Mouse (Mus musculus): ENCODE measurements at regions not wholly inside any gene's neighbourhood (a gene's known extent, or its start where the extent isn't known, plus 50 kb on each side); places are given as distances from the start of the nearest gene placed in this dataset.

DNA sequence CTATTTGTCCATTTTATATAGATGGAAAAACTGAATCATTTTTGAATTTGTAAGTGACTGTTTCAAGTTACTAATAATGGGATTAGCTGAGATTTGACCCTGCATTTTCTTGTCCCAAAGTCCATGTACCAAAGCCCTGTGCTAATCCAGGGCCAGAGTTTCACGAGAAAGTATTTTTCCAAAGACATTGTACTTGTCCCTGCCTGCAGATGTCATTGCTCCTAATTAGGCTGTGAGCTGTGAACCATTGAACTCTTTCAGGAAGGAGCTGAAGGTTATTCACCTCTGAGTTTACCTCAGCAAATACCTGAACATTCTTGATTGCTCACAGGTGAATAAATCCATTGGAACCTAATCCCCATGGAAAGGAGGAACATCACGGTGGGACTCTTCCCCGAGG lies 154.5 kb upstream of the Slc13a1 start:
- Histone ChIP-seq H3K27ac (ENCODE audit: insufficient read depth, low read depth, low read length, poor library complexity, severe bottlenecking) (no peak overlapping the region), H3K9me3 (ENCODE audit: control insufficient read depth, insufficient read depth, low read depth, low read length) (no peaks in the 10 kb centered on the region), H3K4me1 (ENCODE audit: control insufficient read depth in 2 of 2, insufficient read depth in 2 of 2, low read length in 2 of 2, poor library complexity in 1 of 2) (no peaks in the 10 kb centered on the region), H3K9ac (ENCODE audit: insufficient read depth, low read depth, low read length, poor library complexity, severe bottlenecking) (no peak overlapping the region), H3K36me3 (ENCODE audit: control insufficient read depth, insufficient read depth, low read length, poor library complexity, severe bottlenecking) (no peaks in the 10 kb centered on the region), H3K4me3 (ENCODE audit: insufficient read depth in 1 of 2, low read depth in 1 of 2, low read length in 2 of 2, poor library complexity in 1 of 2, severe bottlenecking in 1 of 2) (no peak overlapping the region)
- TF ChIP-seq MAFK (IDR thresholded peaks at IDR 0.05; ENCODE audit: insufficient read depth, low read depth, low read length) (no peak), ZNF384 (IDR thresholded peaks at IDR 0.05; ENCODE audit: low read depth, low read length) (no peak), HCFC1 (IDR thresholded peaks at IDR 0.05; ENCODE audit: borderline replicate concordance, insufficient read depth, low read length) (no peak), ZC3H11A (IDR thresholded peaks at IDR 0.05; ENCODE audit: borderline replicate concordance, low read depth, low read length) (no peak), CHD2 (IDR thresholded peaks at IDR 0.05; ENCODE audit: low read depth, low read length) (no peak)
- no peak for DNase-seq (ENCODE audit: low read depth, low spot score)
- in situ Hi-C loops (cut with MboI; ENCODE audit: low sequenced_read_pairs in 2 of 2, unreplicated experiment in 2 of 2), result no loop called here

GRCm38 (mm10) chr6:24318862-24319261 lies 151.0 kb upstream of the Slc13a1 start:
- no peak overlapping the region for H3K4me3 ChIP-seq (ENCODE audit: insufficient read depth in 1 of 2, low read depth in 1 of 2, low read length in 2 of 2, poor library complexity in 1 of 2, severe bottlenecking in 1 of 2)
- no peaks in the 10 kb centered on the region for H3K36me3 ChIP-seq (ENCODE audit: control insufficient read depth, insufficient read depth, low read length, poor library complexity, severe bottlenecking)
- H3K9me3 ChIP-seq (ENCODE audit: control insufficient read depth, insufficient read depth, low read depth, low read length), result no peaks in the 10 kb centered on the region
- H3K4me1 ChIP-seq (ENCODE audit: control insufficient read depth in 2 of 2, insufficient read depth in 2 of 2, low read length in 2 of 2, poor library complexity in 1 of 2), result no peaks in the 10 kb centered on the region
- no peak overlapping the region for H3K27ac ChIP-seq (ENCODE audit: insufficient read depth, low read depth, low read length, poor library complexity, severe bottlenecking)
- TF ChIP-seq ZNF384 (IDR thresholded peaks at IDR 0.05; ENCODE audit: low read depth, low read length) (no peak), HCFC1 (IDR thresholded peaks at IDR 0.05; ENCODE audit: borderline replicate concordance, insufficient read depth, low read length) (no peak), MAFK (IDR thresholded peaks at IDR 0.05; ENCODE audit: insufficient read depth, low read depth, low read length) (no peak), CHD2 (IDR thresholded peaks at IDR 0.05; ENCODE audit: low read depth, low read length) (no peak), ZC3H11A (IDR thresholded peaks at IDR 0.05; ENCODE audit: borderline replicate concordance, low read depth, low read length) (no peak)
- in situ Hi-C loops (cut with MboI; ENCODE audit: low sequenced_read_pairs in 2 of 2, unreplicated experiment in 2 of 2), result no loop called here
- no peak overlapping the region for H3K9ac ChIP-seq (ENCODE audit: insufficient read depth, low read depth, low read length, poor library complexity, severe bottlenecking)
- DNase-seq (ENCODE audit: low read depth, low spot score), result no peak

GRCm38 (mm10) chr6:24310675-24311074 lies 142.8 kb upstream of the Slc13a1 start:
- Histone ChIP-seq H3K9me3 (ENCODE audit: control insufficient read depth, insufficient read depth, low read depth, low read length) (no peaks in the 10 kb centered on the region), H3K27ac (ENCODE audit: insufficient read depth, low read depth, low read length, poor library complexity, severe bottlenecking) (no peak overlapping the region), H3K36me3 (ENCODE audit: control insufficient read depth, insufficient read depth, low read length, poor library complexity, severe bottlenecking) (no peaks in the 10 kb centered on the region), H3K9ac (ENCODE audit: insufficient read depth, low read depth, low read length, poor library complexity, severe bottlenecking) (no peak overlapping the region), H3K4me3 (ENCODE audit: insufficient read depth in 1 of 2, low read depth in 1 of 2, low read length in 2 of 2, poor library complexity in 1 of 2, severe bottlenecking in 1 of 2) (no peak overlapping the region), H3K4me1 (ENCODE audit: control insufficient read depth in 2 of 2, insufficient read depth in 2 of 2, low read length in 2 of 2, poor library complexity in 1 of 2) (no peaks in the 10 kb centered on the region)
- DNase-seq (ENCODE audit: low read depth, low spot score), result no peak
- no peak for TF ChIP-seq CHD2 (IDR thresholded peaks at IDR 0.05; ENCODE audit: low read depth, low read length)
- TF ChIP-seq ZC3H11A (IDR thresholded peaks at IDR 0.05; ENCODE audit: borderline replicate concordance, low read depth, low read length), result no peak
- no peak for TF ChIP-seq HCFC1 (IDR thresholded peaks at IDR 0.05; ENCODE audit: borderline replicate concordance, insufficient read depth, low read length)
- no peak for TF ChIP-seq ZNF384 (IDR thresholded peaks at IDR 0.05; ENCODE audit: low read depth, low read length)
- no peak for TF ChIP-seq MAFK (IDR thresholded peaks at IDR 0.05; ENCODE audit: insufficient read depth, low read depth, low read length)
- in situ Hi-C loops (cut with MboI; ENCODE audit: low sequenced_read_pairs in 2 of 2, unreplicated experiment in 2 of 2), result no loop called here

DNA sequence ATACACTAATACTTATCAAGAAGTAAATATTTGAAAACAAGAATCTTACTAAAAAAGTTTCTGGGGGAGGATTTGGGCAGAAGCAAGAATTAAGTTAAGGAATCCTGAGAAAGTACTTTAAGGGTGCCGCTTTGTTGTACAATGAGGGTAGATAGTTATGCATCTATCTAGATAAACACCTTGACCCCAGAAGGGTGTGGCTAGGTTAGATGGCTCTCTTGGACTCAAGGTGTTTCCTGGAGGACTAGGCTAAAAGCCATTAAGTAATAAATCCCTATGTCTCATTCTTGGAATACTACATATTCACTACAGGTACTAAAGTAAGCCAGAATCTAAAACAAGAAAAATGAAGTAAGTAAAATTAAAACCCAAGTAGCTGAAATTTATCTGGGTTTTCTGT lies 141.9 kb upstream of the Slc13a1 start:
- Histone ChIP-seq H3K4me1 (ENCODE audit: control insufficient read depth in 2 of 2, insufficient read depth in 2 of 2, low read length in 2 of 2, poor library complexity in 1 of 2) (no peaks in the 10 kb centered on the region), H3K4me3 (ENCODE audit: insufficient read depth in 1 of 2, low read depth in 1 of 2, low read length in 2 of 2, poor library complexity in 1 of 2, severe bottlenecking in 1 of 2) (no peak overlapping the region), H3K9ac (ENCODE audit: insufficient read depth, low read depth, low read length, poor library complexity, severe bottlenecking) (no peak overlapping the region), H3K36me3 (ENCODE audit: control insufficient read depth, insufficient read depth, low read length, poor library complexity, severe bottlenecking) (no peaks in the 10 kb centered on the region), H3K27ac (ENCODE audit: insufficient read depth, low read depth, low read length, poor library complexity, severe bottlenecking) (no peak overlapping the region), H3K9me3 (ENCODE audit: control insufficient read depth, insufficient read depth, low read depth, low read length) (no peaks in the 10 kb centered on the region)
- in situ Hi-C loops (cut with MboI; ENCODE audit: low sequenced_read_pairs in 2 of 2, unreplicated experiment in 2 of 2), result no loop called here
- DNase-seq (ENCODE audit: low read depth, low spot score), result no peak
- TF ChIP-seq ZC3H11A (IDR thresholded peaks at IDR 0.05; ENCODE audit: borderline replicate concordance, low read depth, low read length) (no peak), CHD2 (IDR thresholded peaks at IDR 0.05; ENCODE audit: low read depth, low read length) (no peak), ZNF384 (IDR thresholded peaks at IDR 0.05; ENCODE audit: low read depth, low read length) (no peak), HCFC1 (IDR thresholded peaks at IDR 0.05; ENCODE audit: borderline replicate concordance, insufficient read depth, low read length) (no peak), MAFK (IDR thresholded peaks at IDR 0.05; ENCODE audit: insufficient read depth, low read depth, low read length) (no peak)

DNA sequence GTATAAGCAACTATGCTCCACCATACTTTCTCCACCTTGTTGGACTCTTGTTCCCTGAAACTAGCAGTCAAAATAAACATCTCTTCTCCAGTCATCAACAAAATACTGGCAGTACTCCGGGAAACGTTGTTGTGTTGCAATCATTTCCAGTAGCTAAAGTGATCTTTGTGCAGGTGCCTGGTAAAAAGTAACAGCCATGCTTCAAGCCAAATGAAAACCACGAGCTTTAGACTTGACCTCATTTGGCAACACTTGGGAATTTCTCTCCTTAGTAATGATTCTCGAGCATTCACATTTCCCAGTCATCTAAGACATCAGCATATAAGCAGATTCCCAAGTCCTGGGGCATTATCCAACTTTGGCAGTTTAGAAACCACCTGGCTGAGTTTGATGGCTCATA lies 133.8 kb upstream of the Slc13a1 start:
- TF ChIP-seq MAFK (IDR thresholded peaks at IDR 0.05; ENCODE audit: insufficient read depth, low read depth, low read length) (no peak), ZC3H11A (IDR thresholded peaks at IDR 0.05; ENCODE audit: borderline replicate concordance, low read depth, low read length) (no peak), HCFC1 (IDR thresholded peaks at IDR 0.05; ENCODE audit: borderline replicate concordance, insufficient read depth, low read length) (no peak), CHD2 (IDR thresholded peaks at IDR 0.05; ENCODE audit: low read depth, low read length) (no peak), ZNF384 (IDR thresholded peaks at IDR 0.05; ENCODE audit: low read depth, low read length) (no peak)
- Histone ChIP-seq H3K9ac (ENCODE audit: insufficient read depth, low read depth, low read length, poor library complexity, severe bottlenecking) (no peak overlapping the region), H3K4me3 (ENCODE audit: insufficient read depth in 1 of 2, low read depth in 1 of 2, low read length in 2 of 2, poor library complexity in 1 of 2, severe bottlenecking in 1 of 2) (no peak overlapping the region), H3K27ac (ENCODE audit: insufficient read depth, low read depth, low read length, poor library complexity, severe bottlenecking) (no peak overlapping the region), H3K4me1 (ENCODE audit: control insufficient read depth in 2 of 2, insufficient read depth in 2 of 2, low read length in 2 of 2, poor library complexity in 1 of 2) (no peaks in the 10 kb centered on the region), H3K36me3 (ENCODE audit: control insufficient read depth, insufficient read depth, low read length, poor library complexity, severe bottlenecking) (no peaks in the 10 kb centered on the region), H3K9me3 (ENCODE audit: control insufficient read depth, insufficient read depth, low read depth, low read length) (no peaks in the 10 kb centered on the region)
- in situ Hi-C loops (cut with MboI; ENCODE audit: low sequenced_read_pairs in 2 of 2, unreplicated experiment in 2 of 2), result no loop called here
- no peak for DNase-seq (ENCODE audit: low read depth, low spot score)
